Mouse (Mus musculus) liver, postnatal 0 days (tissue): ENCODE data around the gene Prdm2.

Source experiments
- CTCF ChIP-seq: sonication (generic); IDR thresholded peaks from 2 replicates; pipeline ENCODE4 v1.5.1; 2016; ENCODE audit warnings: antibody characterized with exemption, low read depth
- EP300 ChIP-seq: IDR thresholded peaks from 2 replicates; pipeline ENCODE4 v1.6.1; 2016; ENCODE audit warnings: antibody characterized with exemption, low read depth, mild to moderate bottlenecking

DNA sequence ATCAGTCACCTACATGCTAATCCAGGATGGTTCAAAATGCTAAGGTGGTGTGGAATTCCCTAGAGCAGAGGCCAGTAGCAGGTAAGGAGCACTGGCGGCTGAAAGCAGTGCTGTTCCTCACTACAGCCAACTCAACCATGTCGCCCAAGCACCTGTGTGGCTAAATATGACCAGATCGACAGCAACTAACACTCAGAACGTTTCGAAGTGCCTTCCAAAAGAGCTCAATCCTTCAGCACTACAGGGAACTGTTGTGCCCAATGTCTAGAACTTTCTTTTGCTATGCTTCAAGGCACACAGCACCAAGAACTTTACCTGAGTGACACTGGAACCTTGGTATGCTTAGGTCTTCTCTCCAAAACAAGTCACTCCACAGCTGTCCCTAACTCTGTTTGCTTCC, 82.4 kb downstream of the Prdm2 start:
- TF ChIP-seq CTCF (no peak), EP300 (no peak)
